Mouse (Mus musculus) lung, postnatal 36 days (tissue): Measurements from ENCODE around the gene Psen2.
A peak's percentile ranks its signal among the peaks of the same experiment; 100 is the strongest.

ENCODE experiments used
- DNase-seq: peaks from one replicate; pipeline ENCODE4 v3.0.0; 2022; ENCODE audit warnings: mixed read lengths

The Psen2 gene

DNA sequence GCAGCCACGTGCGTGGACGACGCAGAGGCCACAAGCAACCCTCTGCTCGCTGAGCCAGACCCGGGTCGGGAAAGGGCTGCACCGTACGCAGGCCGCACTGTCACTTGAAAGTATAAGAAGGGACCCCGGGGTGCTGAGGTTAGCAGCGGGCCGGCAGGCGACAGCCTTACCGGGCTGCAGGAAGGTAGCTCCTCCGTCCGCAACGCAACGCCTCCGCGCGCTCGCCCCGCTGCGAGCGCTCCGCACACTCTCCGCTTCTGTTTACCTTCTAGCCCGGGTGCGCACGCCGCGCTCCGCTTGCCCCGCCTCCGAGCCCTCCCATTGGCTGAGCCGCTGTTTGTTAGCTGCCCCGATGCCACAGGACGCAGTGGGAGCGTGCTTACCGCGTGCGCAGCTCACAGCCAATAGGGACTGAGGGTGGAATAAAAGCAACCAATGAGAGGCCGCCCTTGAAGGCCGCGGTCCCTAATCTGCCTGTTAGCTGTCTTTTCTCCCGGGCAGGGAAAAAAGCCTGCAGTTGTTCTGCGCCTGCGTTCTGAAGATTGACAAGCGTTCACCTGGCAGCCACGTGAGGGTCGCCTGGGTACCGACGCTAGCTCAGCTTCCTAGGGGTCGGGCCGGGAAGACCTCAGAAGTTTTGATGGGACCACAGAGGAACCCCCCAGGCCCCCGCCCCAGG, 67.4 kb downstream of the Psen2 start:
- DNase-seq: peak; percentile 99

DNA sequence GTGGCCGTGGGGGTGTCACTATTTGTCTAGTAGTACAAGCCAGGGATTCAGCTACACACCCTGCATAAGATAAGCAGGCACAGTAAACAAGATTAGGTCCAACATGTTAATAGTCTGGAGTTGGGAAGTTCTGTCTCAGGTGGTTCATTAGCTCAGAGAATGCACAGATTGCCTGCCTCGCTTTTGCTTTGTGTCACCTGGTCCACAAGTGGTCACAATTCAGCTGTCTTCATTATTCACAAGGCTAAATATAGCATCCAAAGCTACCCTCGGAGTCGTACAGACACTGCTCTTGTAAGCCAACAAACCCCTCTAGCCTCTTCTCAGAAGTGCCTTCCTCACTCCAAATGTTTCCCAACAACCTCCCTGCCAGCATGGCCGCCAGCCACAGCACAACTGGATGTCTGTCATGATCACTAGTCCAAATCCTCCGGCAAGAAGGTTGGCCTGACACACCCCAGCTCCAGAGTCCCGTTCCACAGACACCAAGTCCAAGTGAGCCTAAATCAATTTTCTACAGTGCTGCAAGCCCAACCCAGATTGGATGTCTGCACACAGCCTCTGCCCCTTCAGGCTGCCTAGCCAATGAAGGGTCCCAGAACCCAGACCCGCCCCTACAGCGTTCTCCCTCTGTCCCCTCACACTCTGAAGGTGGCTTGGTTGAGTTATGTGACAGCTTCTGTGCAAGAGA, 68.3 kb downstream of the Psen2 start:
- peak; percentile 57 for DNase-seq

DNA sequence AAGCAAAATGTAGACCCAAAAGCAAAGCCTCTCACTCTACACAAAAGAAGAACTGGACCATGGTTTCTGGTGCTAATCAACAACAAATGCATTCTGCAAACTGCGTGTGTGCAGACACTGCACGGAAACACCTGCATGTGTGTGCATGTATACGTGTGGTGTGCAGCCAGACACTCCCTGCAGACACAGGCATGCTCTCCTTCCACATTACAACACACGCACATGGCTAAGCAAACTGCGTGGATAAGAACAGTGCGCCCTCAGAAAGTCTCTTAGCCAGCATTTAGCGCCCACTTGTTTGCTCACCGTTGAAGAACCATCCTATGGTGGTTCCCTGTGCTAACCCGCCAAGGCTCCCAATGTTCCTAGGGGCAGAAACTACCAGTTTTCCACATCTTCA, 69.2 kb downstream of the Psen2 start:
- DNase-seq: no peak

DNA sequence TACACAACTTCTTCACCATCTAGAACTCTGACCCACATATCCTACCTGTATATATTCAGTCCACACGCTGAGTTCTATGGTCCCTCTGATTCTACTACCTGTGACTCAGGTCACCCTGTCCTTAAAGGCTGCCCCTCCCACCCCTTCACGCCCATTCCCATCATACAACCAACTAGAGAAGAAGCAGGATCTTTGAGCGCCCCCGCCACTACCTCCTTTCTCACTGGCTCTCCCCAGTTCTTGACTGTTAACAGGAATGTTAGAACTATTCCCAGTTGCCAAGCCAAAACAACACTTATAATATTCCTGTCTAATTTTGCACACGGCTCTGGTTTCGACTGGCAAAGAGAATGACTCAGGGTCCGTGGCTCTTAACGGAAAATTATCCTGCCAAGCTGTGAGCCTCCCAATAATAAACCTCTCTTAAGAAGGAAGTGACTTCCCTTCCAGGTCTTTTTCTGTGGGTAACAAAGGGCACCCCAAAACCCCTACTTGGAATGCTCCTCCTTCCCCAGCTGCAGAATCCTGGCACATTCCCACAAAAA, 69.8 kb downstream of the Psen2 start:
- no peak for DNase-seq

DNA sequence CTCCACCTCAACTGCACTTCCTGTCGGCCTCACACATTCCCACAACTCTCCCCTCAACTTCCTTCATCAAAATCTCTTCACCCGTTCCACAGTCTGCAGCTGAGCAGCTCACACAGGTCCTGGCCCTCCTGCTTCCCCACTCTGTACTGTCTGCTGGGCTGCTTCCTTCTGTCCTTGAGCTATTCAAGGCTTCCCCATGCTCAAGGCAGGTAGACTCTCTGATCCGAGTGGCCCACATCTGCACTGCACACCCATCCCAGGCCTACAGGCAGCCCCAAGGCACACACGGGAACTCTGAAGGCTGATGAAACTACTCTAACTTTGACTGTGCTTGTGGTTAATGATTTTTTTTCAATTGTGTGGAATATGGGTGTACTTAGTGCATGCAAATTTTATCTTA, 70.4 kb downstream of the Psen2 start:
- no peak for DNase-seq

DNA sequence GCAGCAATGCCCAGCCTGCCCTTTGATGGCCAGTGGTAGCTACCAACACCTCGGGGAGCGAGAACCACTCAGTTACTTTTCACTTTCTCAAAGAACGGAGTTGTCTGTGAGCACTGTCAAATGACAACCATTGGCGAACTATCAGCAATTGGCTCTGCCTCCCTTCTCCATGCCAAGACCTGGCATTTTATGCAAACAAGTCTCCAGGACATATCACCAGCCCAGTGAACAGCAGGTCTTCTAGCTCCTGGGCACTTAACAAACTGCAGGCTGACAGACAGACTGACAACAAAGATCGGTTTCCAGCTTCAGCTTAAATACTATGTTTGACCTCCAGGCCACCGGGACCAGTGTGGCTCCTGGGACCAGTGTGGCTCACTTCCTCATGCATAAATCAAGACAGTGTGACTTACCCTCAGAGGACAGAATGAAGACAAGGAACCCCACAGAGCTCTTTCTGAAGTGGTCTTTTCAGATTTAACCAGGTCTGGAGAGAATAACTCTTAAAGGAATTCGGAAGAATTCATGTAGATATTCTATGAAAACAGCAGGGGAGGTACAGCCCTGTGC, 71.5 kb downstream of the Psen2 start:
- no peak for DNase-seq

DNA sequence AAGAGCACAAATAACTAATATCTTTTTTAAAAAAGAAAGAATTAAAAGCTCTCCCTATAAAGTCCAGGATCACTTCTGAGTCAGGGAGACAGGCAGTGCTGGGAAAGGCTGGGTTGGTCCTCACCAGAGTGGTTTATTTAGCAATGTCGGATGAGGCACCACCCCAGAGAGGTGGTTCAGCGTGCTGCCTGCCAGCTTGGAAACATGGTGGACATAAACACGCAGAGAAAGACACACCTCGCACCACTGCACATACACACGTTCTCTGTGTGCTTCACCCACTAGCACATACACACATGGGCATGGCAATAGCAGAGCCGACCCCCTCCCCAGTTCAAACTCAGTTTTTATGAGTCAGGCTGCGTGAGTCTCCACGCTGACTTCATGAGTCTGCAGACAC, 72.1 kb downstream of the Psen2 start:
- DNase-seq: no peak

DNA sequence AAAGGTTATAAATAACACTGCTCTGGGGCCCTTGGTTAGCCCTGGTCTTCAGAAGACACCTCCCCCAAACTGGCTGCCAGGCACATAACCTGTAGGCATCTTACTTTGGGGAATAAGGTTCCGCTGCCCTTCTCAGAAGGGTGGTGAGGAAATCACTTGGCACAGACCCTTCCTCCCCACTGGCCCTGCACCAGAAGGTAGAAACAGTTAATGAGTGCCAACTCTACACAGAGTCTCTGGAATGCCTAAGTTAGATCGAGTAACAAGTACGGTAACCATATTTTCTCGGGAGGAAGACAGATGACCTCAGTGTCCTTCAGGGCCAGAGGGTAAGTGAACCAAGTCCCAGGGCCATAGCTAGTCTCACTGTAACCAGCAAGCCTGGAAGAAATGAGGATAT, 74.3 kb downstream of the Psen2 start:
- DNase-seq: no peak

DNA sequence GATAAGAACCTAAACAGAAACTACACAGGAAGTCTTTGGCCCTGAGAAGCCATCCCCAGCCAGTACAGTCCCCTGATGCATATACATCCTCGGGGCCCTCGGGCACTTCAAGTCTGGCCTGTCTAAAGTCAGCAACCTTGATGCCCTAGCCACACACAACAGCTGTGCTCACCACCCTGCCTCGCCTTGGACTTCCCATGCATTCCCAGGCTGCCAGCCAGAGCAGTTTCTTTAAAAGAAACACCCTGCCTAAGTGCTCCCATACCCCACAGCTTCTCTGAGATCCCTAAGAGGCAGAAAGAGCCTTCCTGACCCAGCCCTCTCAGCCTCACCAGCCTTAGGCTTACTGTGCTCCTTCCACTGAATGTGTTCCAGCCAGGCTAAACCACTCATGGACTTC, 76.9 kb downstream of the Psen2 start:
- DNase-seq: no peak

DNA sequence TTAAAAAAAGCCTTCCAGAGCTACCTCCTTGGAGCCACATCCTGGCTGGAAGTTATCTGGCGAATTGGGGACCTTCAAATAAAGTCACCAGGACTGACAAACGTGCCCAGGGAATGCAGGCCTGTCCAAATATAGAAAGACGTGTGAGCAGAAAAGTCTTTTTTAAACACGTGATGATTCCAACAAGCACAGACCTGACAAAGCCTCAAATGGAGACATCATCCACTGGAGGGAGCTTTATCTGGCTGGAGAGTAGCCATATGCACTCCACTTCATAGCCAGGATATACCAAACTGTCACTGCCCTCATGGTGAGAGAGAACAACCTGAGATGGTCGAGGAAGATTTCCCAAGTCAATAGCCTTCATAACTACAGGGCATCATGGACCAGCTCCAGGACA, 77.4 kb downstream of the Psen2 start:
- no peak for DNase-seq

DNA sequence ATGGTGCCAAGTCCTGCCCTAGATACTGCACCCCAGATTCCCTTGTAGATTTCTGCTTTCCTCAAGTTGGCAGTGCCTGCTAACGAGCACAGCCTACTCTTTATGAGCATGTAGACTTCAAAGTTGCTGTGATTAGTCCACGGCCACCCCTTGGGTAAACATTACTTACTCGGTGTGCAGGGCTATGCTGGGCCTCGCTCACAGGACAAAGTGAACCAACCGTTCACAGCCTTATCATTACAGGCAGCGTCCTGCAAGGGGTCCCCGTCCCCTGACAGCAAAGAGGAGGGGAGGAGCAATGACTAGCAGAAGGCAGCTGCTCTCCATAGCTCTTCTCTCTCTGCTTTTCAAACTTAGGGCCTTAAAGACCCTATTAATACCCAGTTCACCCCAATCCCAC, 78.5 kb downstream of the Psen2 start:
- DNase-seq: no peak

DNA sequence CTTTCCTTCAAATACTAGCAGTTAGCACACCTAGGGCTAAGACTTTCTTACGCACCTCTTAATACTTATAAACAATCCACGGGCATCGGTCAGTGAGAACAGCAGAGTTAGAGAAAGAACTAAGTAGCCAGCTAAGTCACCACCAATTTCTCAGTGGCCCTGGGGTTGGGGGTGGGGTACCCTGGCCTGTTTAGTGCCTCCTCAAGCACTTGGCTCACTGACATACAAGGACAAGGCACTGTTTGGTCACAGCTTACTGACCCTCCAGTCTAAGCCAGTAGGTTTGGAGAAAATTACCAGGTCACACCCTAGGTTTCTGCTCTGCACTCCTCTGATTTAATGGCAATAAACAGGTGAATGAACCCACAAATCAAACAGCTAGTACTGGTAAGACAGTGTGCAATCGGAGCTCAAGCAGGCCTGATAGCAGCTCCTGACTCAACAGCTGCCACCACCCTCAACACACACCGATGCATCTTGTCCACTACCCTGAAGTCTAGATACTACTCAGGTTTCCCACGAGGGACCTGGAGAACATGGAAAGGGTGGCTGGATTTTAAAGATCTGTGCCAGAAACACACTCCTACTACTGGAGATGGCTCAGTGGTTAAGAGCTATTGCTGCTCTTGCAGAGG, 79.6 kb downstream of the Psen2 start:
- no peak for DNase-seq

DNA sequence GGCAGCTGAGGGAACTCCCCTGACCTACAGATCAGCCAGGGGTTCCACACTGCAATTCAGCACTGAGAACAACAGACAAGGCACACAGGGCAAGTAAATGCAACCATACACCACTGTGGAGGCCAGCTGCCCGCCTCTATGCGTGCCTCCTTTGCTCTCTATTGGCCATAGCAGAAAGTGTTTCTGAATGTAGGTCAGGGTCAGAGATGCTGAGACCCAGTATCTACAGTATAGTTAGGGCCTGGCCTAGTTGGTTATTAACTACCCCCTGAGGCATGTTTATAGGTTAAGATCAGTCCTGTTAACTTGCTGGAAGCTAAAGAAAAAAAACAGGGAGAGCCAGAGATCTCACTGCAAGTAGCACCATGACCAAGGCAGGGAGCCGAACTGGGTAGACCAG, 80.5 kb downstream of the Psen2 start:
- no peak for DNase-seq

DNA sequence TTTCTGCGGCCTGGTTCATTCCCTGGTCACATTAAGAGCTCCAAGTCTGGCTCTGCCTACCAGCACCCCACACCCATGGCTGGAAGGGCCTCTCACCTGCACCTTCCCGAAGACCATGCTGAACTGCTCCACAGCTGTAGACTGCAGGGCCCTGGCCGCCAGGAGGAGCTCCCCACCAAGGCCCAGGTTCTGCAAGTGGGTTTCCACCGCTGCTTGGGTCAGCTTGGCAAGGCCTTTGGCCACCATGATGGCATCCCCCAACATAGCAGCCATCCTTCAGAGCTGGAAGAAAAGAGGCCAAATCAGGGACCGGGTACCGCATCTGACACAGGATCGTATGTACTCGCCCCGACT, 81.3 kb downstream of the Psen2 start:
- no peak for DNase-seq

DNA sequence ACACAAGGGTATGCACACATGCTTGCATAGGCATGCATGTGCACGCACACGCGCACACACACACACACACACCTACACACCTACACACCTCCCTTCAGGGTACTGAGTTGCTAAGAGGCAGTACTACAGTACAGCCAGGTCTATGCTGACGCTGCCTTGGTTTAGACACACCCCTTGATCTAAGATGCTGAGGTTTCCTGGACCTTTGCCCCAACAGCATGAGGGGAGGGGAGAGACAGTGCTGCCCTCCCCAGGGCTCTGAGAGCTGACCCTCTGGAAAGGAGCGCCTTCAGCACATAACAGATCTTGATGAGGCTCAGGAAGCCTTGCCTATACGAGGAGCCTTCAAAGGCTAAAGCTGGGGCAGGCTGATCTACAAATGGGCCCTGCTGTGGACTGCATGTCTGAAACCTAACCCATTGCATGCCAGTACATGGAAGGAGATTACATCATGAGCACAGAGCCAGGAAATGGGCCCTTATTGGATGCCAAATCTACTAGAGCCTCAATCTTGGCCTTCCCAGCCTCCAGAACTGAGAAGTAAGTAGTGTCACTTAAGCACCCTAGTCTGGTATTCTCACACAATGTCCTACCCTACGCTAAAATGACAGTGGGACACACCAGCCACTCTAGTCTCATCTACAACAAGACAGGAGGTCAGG, 81.8 kb downstream of the Psen2 start:
- no peak for DNase-seq

DNA sequence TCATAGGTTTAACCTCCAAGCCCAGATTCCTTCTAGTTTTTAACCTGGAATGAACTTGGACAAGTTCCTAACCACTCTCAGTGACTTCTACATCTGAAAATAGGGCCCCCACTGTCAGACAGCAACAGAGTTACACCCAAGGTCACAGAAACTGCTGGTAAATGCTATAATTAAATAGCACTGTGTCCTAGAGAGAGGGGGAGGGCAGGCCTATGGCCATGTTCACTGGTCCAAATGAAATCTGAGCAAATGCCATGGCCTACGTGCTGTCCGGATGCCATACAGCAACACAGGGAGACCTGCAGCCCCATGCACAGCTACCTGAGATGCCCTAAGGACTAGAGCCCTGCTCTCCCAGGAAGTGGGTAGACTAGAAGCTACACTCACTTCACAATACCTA, 83.4 kb downstream of the Psen2 start:
- no peak for DNase-seq

DNA sequence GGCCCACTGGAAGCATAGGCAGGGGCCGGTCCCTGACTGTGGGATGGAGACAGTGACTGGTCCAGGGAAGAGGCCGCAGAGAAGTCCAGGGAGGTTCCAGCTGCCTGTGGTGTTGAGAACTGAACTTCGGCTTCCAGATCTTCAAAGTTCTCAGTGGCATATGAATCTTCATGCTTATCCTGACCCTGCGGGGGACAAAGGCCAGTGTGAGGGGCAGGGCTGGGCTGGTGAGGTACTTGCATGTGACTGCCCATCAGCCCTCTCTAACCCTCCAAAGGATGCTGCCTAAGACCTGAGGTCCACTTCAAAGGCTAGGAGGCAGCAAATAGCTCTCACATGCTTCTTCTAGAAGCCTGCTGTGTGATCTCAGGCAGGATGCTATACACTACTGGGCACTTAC, 84.1 kb downstream of the Psen2 start:
- no peak for DNase-seq

DNA sequence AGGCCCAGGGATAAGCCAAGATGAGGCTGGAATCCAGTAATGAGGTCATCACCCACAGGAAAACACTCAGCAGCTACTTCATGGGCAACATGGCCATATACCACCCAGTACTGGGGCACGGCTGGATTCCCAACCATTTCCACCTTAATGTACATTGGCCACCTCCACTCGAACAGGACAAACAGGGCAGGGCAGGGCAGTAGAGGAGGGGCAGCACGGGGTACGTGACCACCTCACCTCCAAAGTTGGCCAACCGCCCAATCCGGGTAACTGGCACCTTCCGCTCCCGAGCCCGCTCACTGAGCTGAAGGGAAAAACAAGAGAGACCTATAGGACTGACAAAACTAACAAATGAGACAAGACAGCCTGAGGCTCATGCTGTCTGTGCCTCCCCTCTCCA, 84.9 kb downstream of the Psen2 start:
- no peak for DNase-seq
